Mouse (Mus musculus) forebrain, postnatal 0 days (tissue): ENCODE data around the gene BC052040. TPM values are rescaled to one million over a fixed set of nuclear protein-coding genes. Genes with fewer than 3 reads are reported as not detected.

Source experiments
- ATAC-seq: fragments of 200-750 bp; cut with Nextera tagmentation; 2 replicates; pipeline ENCODE4 v1.8.0; 2017; ENCODE audit warnings: mild to moderate bottlenecking, moderate library complexity
- DNase-seq: peaks from one replicate; pipeline ENCODE4 v3.0.0-alpha.2; 2015
- H3K27ac ChIP-seq: fragments of 300-500 bp; sonication (generic); 2 replicates; pipeline ENCODE4 v1.5.1; 2014; ENCODE audit warnings: low read depth, mild to moderate bottlenecking, antibody characterized with exemption, low read length, moderate library complexity, mixed read lengths
- H3K27me3 ChIP-seq: fragments of 300-500 bp; sonication (generic); 2 replicates; pipeline ENCODE4 v1.6.1; 2014; ENCODE audit warnings: mild to moderate bottlenecking, low read length, mixed read lengths; ENCODE audit not compliant: insufficient read depth
- H3K36me3 ChIP-seq: fragments of 300-500 bp; sonication (generic); 2 replicates; pipeline ENCODE4 v1.6.1; 2014; ENCODE audit warnings: mild to moderate bottlenecking, moderate library complexity; ENCODE audit not compliant: insufficient read depth
- H3K4me1 ChIP-seq: fragments of 300-500 bp; sonication (generic); 2 replicates; pipeline ENCODE4 v1.6.1; 2014; ENCODE audit warnings: antibody characterized with exemption; ENCODE audit not compliant: insufficient read depth
- H3K4me2 ChIP-seq: fragments of 300-500 bp; sonication (generic); 2 replicates; pipeline ENCODE4 v1.6.1; 2014; ENCODE audit warnings: low read depth, mild to moderate bottlenecking, moderate library complexity
- H3K4me3 ChIP-seq: fragments of 300-500 bp; sonication (generic); 2 replicates; pipeline ENCODE4 v1.5.1; 2014; ENCODE audit warnings: low read depth, low read length, mixed read lengths
- H3K9ac ChIP-seq: fragments of 300-500 bp; sonication (generic); 2 replicates; pipeline ENCODE4 v1.6.1; 2014; ENCODE audit warnings: mild to moderate bottlenecking
- H3K9me3 ChIP-seq: fragments of 300-500 bp; sonication (generic); 2 replicates; pipeline ENCODE4 v1.6.1; 2016; ENCODE audit warnings: low read length
- CTCF ChIP-seq: sonication (generic); IDR thresholded peaks from 2 replicates; pipeline ENCODE4 v1.5.1; 2016; ENCODE audit warnings: antibody characterized with exemption, control low read depth, low read depth
- WGBS: fragments of 180-500 bp; shearing (Covaris S2); extraction: QIAGEN DNeasy Blood & Tissue Kit; methylation state at CpG from one replicate; pipeline ENCODE4 v1.1.7; 2014; 5-methylcytosine and 5-hydroxymethylcytosine counted together
- polyA plus RNA-seq: library from polyadenylated mRNA; unstranded; fragments of >200 nt; fragmentation: Nextera tagmentation; extraction: Ambion mirVana; gene quantifications from 2 replicates; pipeline ENCODE4 v1.2.1, GENCODE M21; 2015
- total RNA-seq: library from RNA; depleted of rRNA; stranded (reverse); fragments of >200 nt; gene quantifications from 2 replicates; pipeline ENCODE4 v1.2.3, GENCODE M21; 2014

The BC052040 gene
- total and polyA plus RNA-seq, 2 experiments from 2014 or later, result 12.5 to 15.1 TPM

GRCm38 (mm10) chr2:115731171-115731570 is 149.7 kb downstream of the BC052040 start:
- ATAC-seq (no peak), DNase-seq (no peak)
- H3K27ac ChIP-seq, result no peak overlapping the region
- H3K36me3 ChIP-seq, result no peaks in the 10 kb centered on the region
- H3K4me1 ChIP-seq, result no peaks in the 10 kb centered on the region
- H3K4me2 ChIP-seq, result no peak overlapping the region
- WGBS, result 83% methylated on average over 3 of the region's 3 CpGs
- no peaks in the 10 kb centered on the region for H3K9me3 ChIP-seq
- no peak overlapping the region for H3K9ac ChIP-seq
- no peaks in the 10 kb centered on the region for H3K27me3 ChIP-seq
- H3K4me3 ChIP-seq, result no peak overlapping the region
- TF ChIP-seq CTCF, result no peak

DNA sequence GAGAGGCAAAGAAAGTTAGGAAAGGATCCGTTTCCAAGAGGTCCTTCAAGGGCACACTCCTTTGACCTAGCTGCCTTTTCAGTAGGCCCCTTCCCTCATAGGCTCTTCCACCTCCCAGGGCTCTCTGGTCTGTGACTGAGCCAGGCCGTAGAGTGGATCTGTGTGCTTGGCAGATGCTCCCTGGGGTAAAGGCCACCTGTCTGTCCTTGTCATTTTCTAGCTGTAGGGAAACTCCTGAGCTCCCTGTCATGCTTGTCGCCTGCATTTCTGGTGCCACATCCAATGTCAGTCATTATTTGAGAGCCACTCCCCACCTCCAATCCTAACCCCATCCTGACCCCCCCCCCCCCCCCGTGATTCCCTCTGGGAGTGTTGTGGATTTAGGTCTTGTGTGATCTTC is 151.1 kb downstream of the BC052040 start:
- no peak for TF ChIP-seq CTCF
- DNase-seq, result no peak
- Histone ChIP-seq H3K27ac (no peak overlapping the region), H3K4me2 (no peak overlapping the region), H3K4me1 (no peaks in the 10 kb centered on the region), H3K27me3 (no peaks in the 10 kb centered on the region), H3K9ac (no peak overlapping the region), H3K4me3 (no peak overlapping the region), H3K9me3 (no peaks in the 10 kb centered on the region), H3K36me3 (no peaks in the 10 kb centered on the region)
- whole genome bisulfite sequencing, result 89% methylated on average over 4 of the region's 4 CpGs
- no peak for ATAC-seq

DNA sequence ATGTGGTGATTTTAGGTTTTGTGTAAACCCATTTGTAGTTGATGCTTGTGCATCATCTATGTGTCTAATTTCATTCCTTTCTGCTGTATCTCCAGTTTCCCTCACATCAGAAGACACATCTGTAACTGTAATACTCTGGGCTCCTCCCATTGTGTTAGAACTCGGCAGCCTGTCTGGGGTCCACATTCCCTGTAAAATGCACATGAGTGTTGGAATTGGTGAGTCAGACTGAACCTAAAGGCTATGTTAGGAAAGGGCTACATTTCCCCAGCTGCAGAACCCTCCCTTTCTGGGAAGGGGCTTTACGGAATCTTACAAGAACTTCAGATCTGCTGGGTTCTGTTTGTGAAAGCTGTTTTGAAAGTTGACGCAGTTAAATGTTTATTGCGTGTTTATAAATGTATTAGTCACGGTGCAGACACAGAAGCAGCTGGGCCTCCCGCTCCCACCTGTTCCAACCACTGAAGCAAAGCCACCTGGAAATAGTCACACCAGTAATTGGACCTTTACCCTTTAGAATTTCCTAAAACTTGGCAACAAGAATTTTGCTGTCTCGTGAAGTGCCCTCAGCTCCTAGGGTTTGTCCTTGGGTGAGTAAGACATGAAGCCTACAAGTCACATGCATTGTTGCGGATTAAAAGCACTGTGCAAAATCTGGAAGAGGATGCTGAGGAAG is 151.6 kb downstream of the BC052040 start:
- H3K36me3 ChIP-seq, result no peaks in the 10 kb centered on the region
- no peaks in the 10 kb centered on the region for H3K27me3 ChIP-seq
- DNase-seq (no peak), ATAC-seq (no peak)
- no peak for TF ChIP-seq CTCF
- no peaks in the 10 kb centered on the region for H3K9me3 ChIP-seq
- no peak overlapping the region for H3K4me2 ChIP-seq
- H3K27ac ChIP-seq, result no peak overlapping the region
- 91% methylated on average over 8 of the region's 8 CpGs for WGBS
- no peak overlapping the region for H3K4me3 ChIP-seq
- no peaks in the 10 kb centered on the region for H3K4me1 ChIP-seq
- H3K9ac ChIP-seq, result no peak overlapping the region

DNA sequence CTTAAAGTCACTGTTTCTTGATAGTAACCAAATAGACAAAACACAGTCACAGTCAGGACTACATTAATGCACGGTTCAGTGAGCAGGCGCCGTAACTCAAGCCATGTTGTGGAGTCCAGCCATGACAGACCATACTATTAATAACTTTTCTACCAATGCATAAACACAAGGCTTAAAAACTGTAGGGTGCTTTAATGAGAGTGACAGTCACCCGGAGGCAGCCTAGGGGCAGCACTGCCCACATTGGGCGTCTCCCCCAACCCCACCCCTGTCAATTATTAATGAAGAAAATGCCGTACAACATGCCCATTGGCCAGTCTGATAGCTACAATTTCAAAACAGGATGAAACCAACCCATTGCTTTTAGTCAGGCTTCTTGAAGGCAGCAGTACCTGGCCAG is 153.3 kb downstream of the BC052040 start:
- DNase-seq (no peak), ATAC-seq (no peak)
- no peak overlapping the region for H3K9ac ChIP-seq
- no peaks in the 10 kb centered on the region for H3K9me3 ChIP-seq
- WGBS, result 96% methylated on average over 6 of the region's 6 CpGs
- H3K36me3 ChIP-seq, result no peaks in the 10 kb centered on the region
- H3K4me2 ChIP-seq, result no peak overlapping the region
- H3K27me3 ChIP-seq, result no peaks in the 10 kb centered on the region
- TF ChIP-seq CTCF, result no peak
- H3K4me1 ChIP-seq, result no peaks in the 10 kb centered on the region
- no peak overlapping the region for H3K4me3 ChIP-seq
- no peak overlapping the region for H3K27ac ChIP-seq

DNA sequence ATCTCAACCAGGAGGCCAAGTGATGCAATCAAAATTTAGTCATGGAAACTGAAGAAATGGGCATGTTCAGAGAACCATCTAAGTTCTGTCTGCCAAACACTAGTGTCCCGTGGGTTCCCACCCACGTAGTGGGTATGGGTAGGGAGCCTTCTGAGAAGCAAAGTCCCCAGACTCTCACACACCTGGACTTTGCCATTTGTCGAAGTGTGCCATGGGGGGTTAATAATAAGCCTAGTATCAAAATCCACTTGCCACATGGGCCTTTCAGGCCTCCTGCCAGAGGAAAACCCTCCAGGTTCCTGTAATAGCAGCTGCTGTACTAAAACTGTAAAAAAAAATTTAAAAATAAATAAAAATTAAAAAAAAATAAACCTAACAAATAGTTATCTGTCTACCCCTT is 154.9 kb downstream of the BC052040 start:
- Histone ChIP-seq H3K9me3 (no peaks in the 10 kb centered on the region), H3K27me3 (no peaks in the 10 kb centered on the region), H3K4me3 (no peak overlapping the region), H3K27ac (no peak overlapping the region), H3K36me3 (no peaks in the 10 kb centered on the region), H3K4me1 (no peaks in the 10 kb centered on the region), H3K4me2 (no peak overlapping the region), H3K9ac (no peak overlapping the region)
- DNase-seq, result no peak
- no peak for TF ChIP-seq CTCF
- ATAC-seq, result no peak
- WGBS, result 88% methylated on average over 3 of the region's 3 CpGs

GRCm38 (mm10) chr2:115737966-115738365 is 156.4 kb downstream of the BC052040 start:
- Histone ChIP-seq H3K36me3 (no peaks in the 10 kb centered on the region), H3K9ac (no peak overlapping the region), H3K4me1 (no peaks in the 10 kb centered on the region), H3K4me3 (no peak overlapping the region), H3K27me3 (no peaks in the 10 kb centered on the region), H3K9me3 (no peaks in the 10 kb centered on the region), H3K4me2 (no peak overlapping the region), H3K27ac (no peak overlapping the region)
- WGBS, result 96% methylated on average over 2 of the region's 2 CpGs
- no peak for TF ChIP-seq CTCF
- DNase-seq (no peak), ATAC-seq (no peak)

DNA sequence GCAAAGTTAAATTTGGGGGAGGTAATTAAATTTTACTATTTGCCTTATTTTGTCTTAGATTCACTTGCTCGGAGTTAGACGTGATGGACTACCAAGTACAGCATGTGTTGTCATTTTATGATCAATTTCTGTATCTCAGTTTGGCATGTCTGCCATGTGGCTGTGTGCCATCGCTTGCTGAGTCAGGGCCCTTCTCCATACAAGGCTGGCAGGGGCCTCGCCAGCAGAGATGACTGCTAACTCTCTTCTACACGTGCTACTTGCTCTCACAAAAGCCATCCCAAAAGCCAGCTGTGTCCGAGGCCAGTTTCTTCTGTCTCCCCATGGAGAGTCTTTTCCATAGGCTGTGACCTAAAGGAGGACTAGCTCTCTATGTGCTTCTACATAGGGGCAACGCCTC is 160.5 kb downstream of the BC052040 start:
- H3K36me3 ChIP-seq, result no peaks in the 10 kb centered on the region
- no peak for TF ChIP-seq CTCF
- H3K27ac ChIP-seq, result no peak overlapping the region
- H3K9me3 ChIP-seq, result no peaks in the 10 kb centered on the region
- H3K4me3 ChIP-seq, result no peak overlapping the region
- 71% methylated on average over 7 of the region's 7 CpGs for WGBS
- H3K9ac ChIP-seq, result no peak overlapping the region
- no peak for DNase-seq
- no peaks in the 10 kb centered on the region for H3K4me1 ChIP-seq
- H3K4me2 ChIP-seq, result no peak overlapping the region
- no peaks in the 10 kb centered on the region for H3K27me3 ChIP-seq
- no peak for ATAC-seq
